Mouse (Mus musculus) megakaryocyte, embryonic 14.5 days (primary cell): ENCODE results near the gene Mycn.

Source experiments
- FLI1 ChIP-seq: IDR thresholded peaks from 2 replicates; pipeline ENCODE4 v1.6.1; 2012; ENCODE audit warnings: low read length, inconsistent platforms, mixed read lengths
- GATA1 ChIP-seq: IDR thresholded peaks from 3 replicates; pipeline ENCODE4 v1.6.1; 2012; ENCODE audit warnings: mixed read lengths, low read length, inconsistent platforms, borderline replicate concordance

DNA sequence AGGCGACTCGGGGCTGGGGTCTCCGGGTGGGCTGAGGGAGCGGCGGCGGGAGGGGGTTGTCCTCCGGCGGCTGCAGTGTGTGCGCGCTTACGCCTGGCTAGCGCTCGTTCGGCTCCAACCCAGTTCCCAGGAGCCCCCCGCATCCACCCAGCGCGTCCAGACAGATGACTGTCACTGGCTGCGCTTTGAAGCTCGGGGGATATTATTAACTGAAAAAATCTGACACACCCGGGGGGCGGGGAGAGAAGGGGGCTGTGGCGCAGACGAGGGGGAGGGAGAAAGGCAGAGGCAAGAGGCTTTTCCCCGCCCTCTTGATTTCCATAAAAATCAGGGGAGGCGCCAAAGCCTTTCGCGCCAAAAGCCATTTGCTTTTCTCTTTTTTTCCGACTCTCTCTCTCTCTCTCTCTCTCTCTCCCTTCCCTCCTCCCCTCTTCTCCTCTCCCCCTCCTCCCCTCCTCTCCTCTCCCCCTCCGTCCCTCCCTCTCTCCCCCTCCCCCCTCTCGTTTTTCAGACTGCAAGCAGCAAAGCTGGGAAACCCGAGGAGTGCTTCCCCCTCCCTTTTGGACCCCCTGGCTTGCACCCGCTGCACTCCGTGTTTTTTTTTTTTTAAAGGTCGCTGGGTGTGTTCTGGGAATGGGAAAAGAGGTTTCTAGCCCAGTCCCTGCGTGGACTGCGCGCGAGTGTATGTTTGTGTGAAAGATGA, at the start of gene Mycn:
- TF ChIP-seq GATA1: no peak
- no peak for TF ChIP-seq FLI1
